Mouse (Mus musculus): ENCODE results near the gene Prox1. TPM values are rescaled to one million over a fixed set of nuclear protein-coding genes. Genes with fewer than 3 reads are reported as not detected.

Gene Prox1
- polyA plus RNA-seq, 1 experiment from 2014 or later, result 1.9 TPM

DNA sequence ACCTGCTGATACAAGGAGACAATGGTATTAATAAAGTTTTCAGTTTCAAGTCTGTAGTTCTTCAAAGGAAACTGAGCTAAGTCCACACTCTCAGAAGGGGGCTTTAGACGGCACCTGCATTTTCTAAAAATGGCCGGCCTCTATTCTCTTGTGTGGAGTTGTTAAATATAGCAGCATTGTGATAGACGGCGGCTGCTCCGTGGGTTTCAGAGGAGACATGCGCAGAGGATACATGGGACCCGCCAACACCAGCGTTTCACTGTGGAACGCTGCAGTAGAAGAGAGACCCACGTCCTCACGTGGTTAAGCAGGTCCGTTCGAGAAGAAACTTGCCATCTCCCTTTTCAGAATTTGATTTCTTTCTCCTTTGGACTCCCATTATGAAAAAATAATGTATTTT, 47.1 kb downstream of the Prox1 start:
- Histone ChIP-seq H3K27me3 (ENCODE audit: control insufficient read depth, insufficient read depth, low read length) (no peaks in the 10 kb centered on the region), H3K4me1 (ENCODE audit: control insufficient read depth, insufficient read depth, low read length) (no peaks in the 10 kb centered on the region), H3K4me2 (ENCODE audit: low read depth, low read length) (no peak overlapping the region), H3K9ac (replicated peaks; ENCODE audit: low read length) (no peak overlapping the region), H3K36me3 (replicated peaks; ENCODE audit: control insufficient read depth, insufficient read depth, low read depth, low read length) (no peaks in the 10 kb centered on the region), H3K9me3 (replicated peaks; ENCODE audit: control insufficient read depth, low read length) (no peaks in the 10 kb centered on the region), H3K4me3 (ENCODE audit: low read depth, low read length) (no peak overlapping the region), H3K27ac (replicated peaks; ENCODE audit: low read depth, low read length) (no peak overlapping the region)
- ATAC-seq (replicated peaks; ENCODE audit: insufficient number of reproducible peaks, low FRiP score, low TSS enrichment, low read depth) (no peak), DNase-seq (ENCODE audit: low spot score) (no peak)
- WGBS, result 92% methylated on average over 13 of the region's 13 CpGs

- Histone ChIP-seq H3K4me3 (ENCODE audit: low read depth, low read length) (no peak overlapping the region), H3K9me3 (replicated peaks; ENCODE audit: control insufficient read depth, low read length) (no peaks in the 10 kb centered on the region; the same call in 1 of the 2 replicates), H3K4me2 (ENCODE audit: low read depth, low read length) (no peak overlapping the region), H3K36me3 (replicated peaks; ENCODE audit: control insufficient read depth, insufficient read depth, low read depth, low read length) (no peaks in the 10 kb centered on the region), H3K27me3 (ENCODE audit: control insufficient read depth, insufficient read depth, low read length) (no peaks in the 10 kb centered on the region), H3K9ac (replicated peaks; ENCODE audit: low read length) (no peak overlapping the region), H3K27ac (replicated peaks; ENCODE audit: low read depth, low read length) (no peak overlapping the region), H3K4me1 (ENCODE audit: control insufficient read depth, insufficient read depth, low read length) (no peaks in the 10 kb centered on the region)
- ATAC-seq (replicated peaks; ENCODE audit: insufficient number of reproducible peaks, low FRiP score, low TSS enrichment, low read depth) (no peak), DNase-seq (ENCODE audit: low spot score) (no peak)
- WGBS, result 84% methylated on average over 1 of the region's 1 CpGs
Measured at GRCm38 (mm10) chr1:190115985-190116384, 54.5 kb downstream of the Prox1 start.

DNA sequence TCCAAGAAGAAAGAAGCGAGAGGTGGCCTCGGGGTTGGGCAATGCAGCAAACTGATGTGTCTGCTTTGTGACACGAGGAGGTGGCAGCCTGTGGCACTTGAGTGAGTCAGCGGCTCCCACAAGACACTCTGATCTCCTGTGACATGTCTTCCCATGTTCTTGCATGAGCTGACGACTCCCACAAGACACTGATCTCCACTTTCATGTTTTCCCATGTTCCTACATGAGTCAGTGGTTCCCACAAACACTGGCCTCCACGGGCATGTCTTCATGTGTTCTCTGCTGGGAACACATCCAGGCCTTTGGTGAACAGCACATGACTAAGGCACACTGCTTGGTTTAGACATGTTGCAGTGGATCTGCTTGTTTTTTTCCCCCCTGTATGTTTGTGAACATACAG, 58.8 kb downstream of the Prox1 start:
- Histone ChIP-seq H3K9ac (replicated peaks; ENCODE audit: low read length) (no peak overlapping the region), H3K4me1 (ENCODE audit: control insufficient read depth, insufficient read depth, low read length) (no peaks in the 10 kb centered on the region), H3K9me3 (replicated peaks; ENCODE audit: control insufficient read depth, low read length) (no peaks in the 10 kb centered on the region; the same call in 1 of the 2 replicates), H3K27me3 (ENCODE audit: control insufficient read depth, insufficient read depth, low read length) (no peaks in the 10 kb centered on the region), H3K36me3 (replicated peaks; ENCODE audit: control insufficient read depth, insufficient read depth, low read depth, low read length) (no peaks in the 10 kb centered on the region), H3K4me3 (ENCODE audit: low read depth, low read length) (no peak overlapping the region), H3K4me2 (ENCODE audit: low read depth, low read length) (no peak overlapping the region), H3K27ac (replicated peaks; ENCODE audit: low read depth, low read length) (no peak overlapping the region)
- no peak for ATAC-seq (replicated peaks; ENCODE audit: insufficient number of reproducible peaks, low FRiP score, low TSS enrichment, low read depth)
- WGBS, result 76% methylated on average over 6 of the region's 6 CpGs
- DNase-seq (ENCODE audit: low spot score), result no peak

DNA sequence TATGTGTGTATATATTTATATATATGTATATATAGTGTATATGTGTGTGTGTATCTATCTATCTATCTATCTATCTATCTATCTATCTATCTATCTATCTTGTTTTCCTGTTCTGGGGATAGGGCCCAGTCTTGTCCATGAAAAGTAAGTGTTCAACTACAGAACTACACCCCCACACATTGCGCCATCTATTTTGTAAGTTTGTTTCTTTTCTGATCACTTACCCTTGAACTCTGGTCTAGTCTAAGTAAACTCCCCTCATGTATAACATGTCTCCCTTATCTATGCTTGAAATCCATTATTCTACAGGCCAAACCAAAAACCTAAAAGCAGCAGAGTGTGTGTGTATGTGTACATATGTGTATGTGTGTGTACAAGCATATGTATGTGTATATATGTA, 62.9 kb downstream of the Prox1 start:
- no peaks in the 10 kb centered on the region for H3K9me3 ChIP-seq (replicated peaks; ENCODE audit: control insufficient read depth, low read length)
- H3K27ac ChIP-seq (replicated peaks; ENCODE audit: low read depth, low read length), result no peak overlapping the region
- no peak overlapping the region for H3K9ac ChIP-seq (replicated peaks; ENCODE audit: low read length)
- H3K4me3 ChIP-seq (ENCODE audit: low read depth, low read length), result no peak overlapping the region
- no peaks in the 10 kb centered on the region for H3K36me3 ChIP-seq (replicated peaks; ENCODE audit: control insufficient read depth, insufficient read depth, low read depth, low read length)
- WGBS, result 94% methylated on average over 1 of the region's 1 CpGs
- no peak overlapping the region for H3K4me2 ChIP-seq (ENCODE audit: low read depth, low read length)
- DNase-seq (ENCODE audit: low spot score) (no peak), ATAC-seq (replicated peaks; ENCODE audit: insufficient number of reproducible peaks, low FRiP score, low TSS enrichment, low read depth) (no peak)
- no peaks in the 10 kb centered on the region for H3K4me1 ChIP-seq (ENCODE audit: control insufficient read depth, insufficient read depth, low read length)
- no peaks in the 10 kb centered on the region for H3K27me3 ChIP-seq (ENCODE audit: control insufficient read depth, insufficient read depth, low read length)

DNA sequence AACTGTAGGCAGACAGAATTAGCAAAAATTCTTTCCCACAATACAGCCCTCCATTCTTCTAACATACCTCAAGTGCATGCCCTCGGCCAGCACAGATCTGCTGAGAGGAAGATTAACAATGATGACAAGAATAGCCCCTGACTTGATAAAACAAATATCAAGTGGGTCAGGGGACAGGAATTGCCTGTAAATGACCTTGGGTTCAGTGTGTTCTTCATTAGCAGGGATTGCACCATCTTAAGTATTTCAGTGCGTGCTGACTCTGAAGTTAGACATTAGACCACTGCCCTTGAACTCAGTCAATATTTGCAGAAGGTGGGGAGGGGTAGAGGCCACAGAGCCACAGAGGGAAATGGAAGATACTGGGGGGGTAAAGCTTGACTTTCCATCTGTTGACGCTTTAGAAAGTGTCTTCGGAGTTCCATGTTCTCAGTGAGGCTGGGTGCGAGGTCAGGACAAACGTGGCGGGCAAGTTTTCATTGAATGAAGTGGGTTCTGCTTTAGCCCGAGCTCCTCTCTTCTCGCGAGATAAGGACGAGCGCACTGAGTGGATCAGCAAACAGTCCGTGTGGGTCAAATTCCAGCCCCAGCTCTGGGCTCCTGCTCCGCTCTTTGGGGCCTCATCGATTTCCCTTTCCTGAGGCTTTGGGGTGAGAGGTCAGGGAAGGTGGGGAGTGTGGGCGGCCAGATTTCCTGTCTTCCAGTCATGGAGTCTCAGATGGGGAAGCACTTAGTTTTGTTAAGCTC, 63.7 kb downstream of the Prox1 start:
- no peaks in the 10 kb centered on the region for H3K36me3 ChIP-seq (replicated peaks; ENCODE audit: control insufficient read depth, insufficient read depth, low read depth, low read length)
- H3K4me3 ChIP-seq (ENCODE audit: low read depth, low read length), result no peak overlapping the region
- ATAC-seq (replicated peaks; ENCODE audit: insufficient number of reproducible peaks, low FRiP score, low TSS enrichment, low read depth) (no peak), DNase-seq (ENCODE audit: low spot score) (no peak)
- H3K4me2 ChIP-seq (ENCODE audit: low read depth, low read length), result no peak overlapping the region
- H3K9me3 ChIP-seq (replicated peaks; ENCODE audit: control insufficient read depth, low read length), result no peaks in the 10 kb centered on the region
- no peak overlapping the region for H3K9ac ChIP-seq (replicated peaks; ENCODE audit: low read length)
- 58% methylated on average over 16 of the region's 16 CpGs for WGBS
- H3K27me3 ChIP-seq (ENCODE audit: control insufficient read depth, insufficient read depth, low read length), result no peaks in the 10 kb centered on the region
- H3K27ac ChIP-seq (replicated peaks; ENCODE audit: low read depth, low read length), result no peak overlapping the region
- H3K4me1 ChIP-seq (ENCODE audit: control insufficient read depth, insufficient read depth, low read length), result no peaks in the 10 kb centered on the region

DNA sequence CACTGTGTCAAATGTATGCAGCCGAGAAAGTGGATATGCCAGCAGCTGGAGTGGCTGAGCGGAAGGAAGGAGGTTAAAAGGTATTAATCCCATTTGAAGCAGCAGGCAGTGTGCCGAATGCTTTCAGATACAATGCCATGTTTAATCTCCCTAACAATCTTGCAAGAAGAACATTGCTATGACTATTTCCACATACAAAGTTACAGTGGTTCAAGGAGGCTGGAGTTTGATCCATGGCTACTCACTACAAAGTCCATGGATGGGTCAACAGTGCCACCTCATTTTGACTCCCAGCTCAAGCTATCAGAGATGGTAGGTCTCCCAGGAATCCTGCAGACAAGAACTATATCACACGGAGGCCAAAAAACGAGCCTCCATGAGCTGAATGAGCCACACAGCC, 64.5 kb downstream of the Prox1 start:
- no peak overlapping the region for H3K4me2 ChIP-seq (ENCODE audit: low read depth, low read length)
- no peak overlapping the region for H3K4me3 ChIP-seq (ENCODE audit: low read depth, low read length)
- H3K9me3 ChIP-seq (replicated peaks; ENCODE audit: control insufficient read depth, low read length), result no peaks in the 10 kb centered on the region
- no peak overlapping the region for H3K27ac ChIP-seq (replicated peaks; ENCODE audit: low read depth, low read length)
- H3K9ac ChIP-seq (replicated peaks; ENCODE audit: low read length), result no peak overlapping the region
- DNase-seq (ENCODE audit: low spot score), result no peak
- no peak for ATAC-seq (replicated peaks; ENCODE audit: insufficient number of reproducible peaks, low FRiP score, low TSS enrichment, low read depth)
- no peaks in the 10 kb centered on the region for H3K4me1 ChIP-seq (ENCODE audit: control insufficient read depth, insufficient read depth, low read length)
- H3K27me3 ChIP-seq (ENCODE audit: control insufficient read depth, insufficient read depth, low read length), result no peaks in the 10 kb centered on the region
- 65% methylated on average over 5 of the region's 5 CpGs for WGBS
- no peaks in the 10 kb centered on the region for H3K36me3 ChIP-seq (replicated peaks; ENCODE audit: control insufficient read depth, insufficient read depth, low read depth, low read length)

- no peaks in the 10 kb centered on the region for H3K27me3 ChIP-seq (ENCODE audit: control insufficient read depth, insufficient read depth, low read length)
- H3K9me3 ChIP-seq (replicated peaks; ENCODE audit: control insufficient read depth, low read length), result no peaks in the 10 kb centered on the region
- no peak overlapping the region for H3K4me2 ChIP-seq (ENCODE audit: low read depth, low read length)
- DNase-seq (ENCODE audit: low spot score) (no peak), ATAC-seq (replicated peaks; ENCODE audit: insufficient number of reproducible peaks, low FRiP score, low TSS enrichment, low read depth) (no peak)
- no peak overlapping the region for H3K27ac ChIP-seq (replicated peaks; ENCODE audit: low read depth, low read length)
- no peaks in the 10 kb centered on the region for H3K4me1 ChIP-seq (ENCODE audit: control insufficient read depth, insufficient read depth, low read length)
- H3K4me3 ChIP-seq (ENCODE audit: low read depth, low read length), result no peak overlapping the region
- no peak overlapping the region for H3K9ac ChIP-seq (replicated peaks; ENCODE audit: low read length)
- H3K36me3 ChIP-seq (replicated peaks; ENCODE audit: control insufficient read depth, insufficient read depth, low read depth, low read length), result no peaks in the 10 kb centered on the region
- WGBS, result 86% methylated on average over 9 of the region's 9 CpGs
Measured at GRCm38 (mm10) chr1:190093326-190093725, 77.2 kb downstream of the Prox1 start.

- Histone ChIP-seq H3K9me3 (replicated peaks; ENCODE audit: control insufficient read depth, low read length) (no peaks in the 10 kb centered on the region), H3K4me2 (ENCODE audit: low read depth, low read length) (no peak overlapping the region), H3K4me3 (ENCODE audit: low read depth, low read length) (no peak overlapping the region), H3K9ac (replicated peaks; ENCODE audit: low read length) (no peak overlapping the region), H3K27me3 (ENCODE audit: control insufficient read depth, insufficient read depth, low read length) (no peaks in the 10 kb centered on the region), H3K36me3 (replicated peaks; ENCODE audit: control insufficient read depth, insufficient read depth, low read depth, low read length) (no peaks in the 10 kb centered on the region), H3K4me1 (ENCODE audit: control insufficient read depth, insufficient read depth, low read length) (no peaks in the 10 kb centered on the region), H3K27ac (replicated peaks; ENCODE audit: low read depth, low read length) (no peak overlapping the region)
- ATAC-seq (replicated peaks; ENCODE audit: insufficient number of reproducible peaks, low FRiP score, low TSS enrichment, low read depth), result no peak
- DNase-seq (ENCODE audit: low spot score), result no peak
- WGBS, result 88% methylated on average over 7 of the region's 7 CpGs
Measured at GRCm38 (mm10) chr1:190092076-190092475, 78.4 kb downstream of the Prox1 start.

Measured in embryonic facial prominence, embryonic 11.5 days (tissue).